Mouse (Mus musculus): ENCODE measurements around the gene Idh1.

The Idh1 gene

DNA sequence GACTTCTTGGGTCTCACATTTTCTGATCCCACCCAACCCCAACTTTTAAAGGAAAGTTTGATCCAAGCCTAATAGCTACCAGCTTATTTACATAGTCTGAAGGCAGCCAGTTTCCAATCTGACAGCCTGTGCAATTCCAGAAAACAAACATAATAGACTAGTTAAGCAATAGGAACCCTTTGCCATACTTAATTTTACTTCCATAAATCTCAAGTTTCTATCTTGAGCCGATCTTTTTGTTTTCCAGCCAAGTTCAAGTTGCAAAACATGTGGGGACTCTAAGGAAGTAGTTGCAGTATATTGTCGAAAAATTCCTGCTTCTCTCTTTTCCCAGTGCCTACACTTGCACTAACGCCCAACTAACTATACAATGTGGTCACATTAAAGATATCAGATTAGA, 8.8 kb downstream of the Idh1 start:
- in situ Hi-C loops (cut with MseI, MboI), result loop anchor here (5.0 to 10.0 kb wide), 3 partner anchors 60 to 133 kb away; partner anchors contain the start of gene Gm28845 (in 1 of the 2)

GRCm38 (mm10) chr1:65176912-65177311, 9.4 kb downstream of the Idh1 start:
- in situ Hi-C loops (cut with MseI, MboI), result loop anchor here (5.0 to 10.0 kb wide), 3 partner anchors 60 to 132 kb away; partner anchors contain the start of gene Gm28845 (in 1 of the 2)

DNA sequence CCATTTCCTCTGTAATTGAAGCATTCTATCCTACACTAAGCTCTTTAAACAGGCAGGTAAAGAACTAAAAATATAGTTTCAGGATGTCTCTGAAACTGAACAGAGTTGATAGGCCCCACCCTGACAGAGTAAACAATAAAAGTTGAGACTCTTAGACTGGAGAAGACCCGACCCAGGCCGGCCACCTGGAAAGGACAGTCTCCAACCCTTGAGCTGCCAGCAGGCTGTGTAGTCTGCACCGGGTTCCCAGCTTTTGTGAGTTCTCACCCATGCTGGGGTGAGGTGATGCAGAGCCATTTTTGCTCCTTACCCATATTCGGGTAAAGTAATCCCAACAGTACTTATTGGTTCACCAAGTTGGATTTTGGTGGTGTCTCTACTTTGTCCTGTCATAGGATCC, 10.1 kb downstream of the Idh1 start:
- in situ Hi-C loops (cut with MseI, MboI), result loop anchor here (5.0 to 10.0 kb wide), 3 partner anchors 59 to 131 kb away; partner anchors contain the start of gene Gm28845 (in 1 of the 2)

- in situ Hi-C loops (cut with MseI, MboI), result loop anchor here (10.0 kb wide), 1 partner anchor 129 kb away; no protein-coding TSS in a partner anchor
These were observed 12.6 kb downstream of the Idh1 start for GRCm38 (mm10) chr1:65173716-65174115.

- in situ Hi-C loops (cut with MseI, MboI), result loop anchor here (10.0 kb wide), 1 partner anchor 127 kb away; no protein-coding TSS in a partner anchor
These were observed 14.7 kb downstream of the Idh1 start for GRCm38 (mm10) chr1:65171579-65171978.

DNA sequence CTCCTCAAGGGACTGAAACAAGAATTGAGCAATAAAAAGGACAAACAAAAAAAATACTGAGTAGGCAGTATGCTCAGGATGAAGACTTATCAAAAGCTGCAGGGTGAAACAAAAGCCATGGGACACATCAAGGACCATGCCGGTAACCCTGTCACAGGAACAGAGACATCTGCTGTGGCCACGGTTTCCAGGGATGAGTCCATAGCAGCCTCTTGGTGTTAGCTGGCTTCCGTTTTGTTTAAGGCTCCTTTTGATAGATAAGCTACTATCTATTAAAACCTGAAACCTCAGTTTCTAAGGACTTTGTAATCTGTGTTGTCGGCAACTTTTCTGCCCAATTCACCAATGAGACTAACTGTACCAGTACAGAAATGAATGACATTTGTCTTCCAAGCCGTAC, 16.4 kb downstream of the Idh1 start:
- in situ Hi-C loops (cut with MseI, MboI), result loop anchor here (10.0 kb wide), 1 partner anchor 125 kb away; no protein-coding TSS in a partner anchor

- in situ Hi-C loops (cut with MseI, MboI), result no loop called here
These were observed 16.8 kb downstream of the Idh1 start for GRCm38 (mm10) chr1:65169536-65169935.

DNA sequence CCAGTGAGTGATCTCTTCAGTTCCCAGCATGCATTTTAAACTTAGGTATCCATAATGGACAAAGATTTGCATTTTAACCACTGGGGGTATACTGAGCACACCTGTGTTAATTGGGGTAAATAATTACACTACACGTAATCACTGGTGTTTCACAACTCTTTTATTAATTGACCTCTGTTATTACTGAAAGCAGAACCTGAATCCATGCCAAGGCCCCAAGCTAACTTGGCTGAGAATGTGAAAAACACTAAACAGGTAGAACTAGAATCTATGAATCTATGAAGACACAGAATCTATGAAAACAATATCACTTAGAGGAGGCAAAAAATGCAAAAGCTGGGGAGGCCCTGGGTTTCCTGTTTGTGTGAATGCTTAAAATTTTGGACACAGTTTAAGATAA, 18.8 kb downstream of the Idh1 start:
- in situ Hi-C loops (cut with MseI, MboI), result no loop called here

DNA sequence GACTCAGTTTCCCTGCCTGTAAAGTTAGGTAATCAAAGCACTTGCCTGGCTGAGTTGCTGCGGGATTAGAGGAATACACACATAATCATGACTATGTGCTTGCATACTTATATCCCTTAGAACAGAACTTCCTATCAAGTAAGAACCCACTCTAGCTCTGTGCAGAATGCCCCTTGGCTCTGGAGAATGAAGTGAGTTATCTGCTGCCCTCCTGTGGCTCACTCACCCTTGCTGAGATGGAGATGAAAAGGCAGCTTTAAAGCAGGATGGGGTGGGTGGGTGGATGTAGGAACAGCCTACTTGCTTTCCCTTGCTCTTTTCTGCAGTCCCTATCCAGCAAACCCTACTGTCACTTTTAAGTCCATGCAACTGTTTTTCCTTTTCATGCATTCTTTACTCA, 24.1 kb downstream of the Idh1 start:
- in situ Hi-C loops (cut with MseI, MboI), result no loop called here

DNA sequence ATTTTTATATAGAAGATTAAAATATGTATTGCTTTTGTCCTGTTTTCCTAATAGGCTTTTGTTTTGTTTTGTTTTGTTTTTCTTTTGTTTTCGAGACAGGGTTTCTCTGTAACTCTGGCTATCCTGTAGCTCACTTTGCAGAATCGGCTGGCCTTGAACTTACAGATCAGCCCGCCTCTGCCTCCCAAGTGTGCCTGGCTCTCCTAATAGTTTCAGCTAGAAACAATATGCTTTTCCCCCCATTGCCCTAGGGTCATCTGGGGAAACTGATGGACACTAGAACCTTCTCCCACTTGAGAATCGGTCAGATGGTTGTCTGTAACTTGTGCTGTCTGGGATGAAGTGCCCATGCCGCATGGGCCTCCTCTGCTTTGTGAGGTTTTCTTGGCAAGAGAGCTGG, 30.2 kb downstream of the Idh1 start:
- in situ Hi-C loops (cut with MseI, MboI), result no loop called here

GRCm38 (mm10) chr1:65154814-65155213, 31.5 kb downstream of the Idh1 start:
- in situ Hi-C loops (cut with MseI, MboI), result no loop called here

GRCm38 (mm10) chr1:65147971-65148370, 38.3 kb downstream of the Idh1 start:
- in situ Hi-C loops (cut with MseI, MboI), result no loop called here

GRCm38 (mm10) chr1:65147326-65147725, 39.0 kb downstream of the Idh1 start:
- in situ Hi-C loops (cut with MseI, MboI), result no loop called here

DNA sequence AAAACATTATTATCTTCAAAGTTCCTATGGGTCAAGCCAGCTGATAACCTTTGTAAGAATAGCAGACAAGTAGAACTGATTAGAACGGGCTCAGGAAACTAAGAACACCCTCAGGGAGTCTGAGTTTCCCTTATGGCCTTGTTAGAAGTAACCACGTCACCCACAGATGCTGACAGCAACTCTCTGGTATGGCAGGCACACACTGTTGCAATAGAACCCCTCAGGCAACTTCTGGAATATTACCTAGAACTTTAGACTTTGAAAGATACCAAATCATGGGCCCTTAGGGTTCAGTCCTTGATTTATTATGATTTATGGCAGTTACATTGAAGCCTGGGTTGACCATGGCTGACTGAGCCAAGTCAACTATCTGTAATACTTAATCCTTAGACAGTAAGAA, 39.7 kb downstream of the Idh1 start:
- in situ Hi-C loops (cut with MseI, MboI), result no loop called here

DNA sequence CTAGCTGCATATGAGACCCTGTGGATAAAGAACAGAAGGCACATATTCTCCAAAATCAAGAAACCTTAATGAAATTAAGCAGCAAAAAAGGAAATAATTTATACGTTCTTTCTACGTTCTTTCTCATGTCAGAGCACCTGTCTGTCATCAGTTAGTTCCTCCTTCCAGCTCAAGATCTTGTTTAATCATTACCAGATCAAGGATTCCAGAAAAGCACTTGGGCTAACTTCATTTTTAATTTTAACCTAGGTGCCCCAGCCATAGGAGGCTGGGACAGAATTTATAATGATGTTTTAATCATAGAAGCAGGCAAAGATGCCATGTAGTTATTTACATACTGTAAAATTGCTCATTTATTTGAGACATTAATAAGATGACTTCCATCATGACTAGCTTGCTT, 41.5 kb downstream of the Idh1 start:
- in situ Hi-C loops (cut with MseI, MboI), result no loop called here

GRCm38 (mm10) chr1:65137560-65137959, 48.7 kb downstream of the Idh1 start:
- in situ Hi-C loops (cut with MseI, MboI), result no loop called here

- in situ Hi-C loops (cut with MseI, MboI), result no loop called here
These were observed 53.5 kb downstream of the Idh1 start for GRCm38 (mm10) chr1:65132833-65133232.

- in situ Hi-C loops (cut with MseI, MboI), result no loop called here
These were observed 54.6 kb downstream of the Idh1 start for GRCm38 (mm10) chr1:65131671-65132070.

GRCm38 (mm10) chr1:65130226-65130625, 56.1 kb downstream of the Idh1 start:
- in situ Hi-C loops (cut with MseI, MboI), result no loop called here

GRCm38 (mm10) chr1:65129634-65130180, 56.6 kb downstream of the Idh1 start:
- in situ Hi-C loops (cut with MseI, MboI), result no loop called here

GRCm38 (mm10) chr1:65122574-65123372, 63.5 kb downstream of the Idh1 start, which contains the start of gene D630023F18Rik:
Gene D630023F18Rik, minus strand, starts transcription at chr1:65123214.
- in situ Hi-C loops (cut with MseI, MboI), result no loop called here

GRCm38 (mm10) chr1:65119438-65119837, 66.9 kb downstream of the Idh1 start, which contains the start of gene Gm28845:
Gene Gm28845, minus strand, starts transcription at chr1:65119558.
- in situ Hi-C loops (cut with MseI, MboI), result loop anchor here in 1 of 2 experiments (5.0 kb wide), 1 partner anchor 58 kb away; no protein-coding TSS in a partner anchor

Measured in mouse trophoblast stem cell (cell line).